Mouse (Mus musculus): ENCODE measurements around the gene Wdr4. TPM values are rescaled to one million over a fixed set of nuclear protein-coding genes. Genes with fewer than 3 reads are reported as not detected.
"Not testable (repeated sequence)": the region's sequence is repeated elsewhere in the genome, so short reads cannot be mapped to it uniquely, and the experiment has no call there.

Wdr4 gene
- polyA plus RNA-seq (2016; fragmentation: Nextera tagmentation; extraction: Ambion mirVana), result 70.2 and 76.7 TPM in 2 replicates

- peaks cover 23% of the 10 kb centered on the region for H3K4me1 ChIP-seq
- under 1% methylated on average over 45 of the region's 45 CpGs for WGBS
- peaks cover 31% of the 10 kb centered on the region for H3K36me3 ChIP-seq
- H3K4me3 ChIP-seq, result peak within 1 kb of the TSS; percentile 85
- peak; percentile 97 for DNase-seq (ENCODE audit: low spot score)
- peak within 1 kb of the TSS; percentile 89 for H3K27ac ChIP-seq (replicated peaks)
- H3K9me3 ChIP-seq (replicated peaks), result no peaks in the 10 kb centered on the region
- H3K27me3 ChIP-seq (ENCODE audit: low read depth, poor library complexity, severe bottlenecking), result no peaks in the 10 kb centered on the region
Observed at GRCm38 (mm10) chr17:31519946-31520838, at the start of gene Wdr4, which contains the start of gene Ndufv3. TSS of gene Wdr4 (minus strand) at chr17:31519980. TSS of gene Ndufv3 (plus strand) at chr17:31520115.

- H3K4me1 ChIP-seq, result peaks cover 34% of the 10 kb centered on the region
- H3K9me3 ChIP-seq (replicated peaks), result no peaks in the 10 kb centered on the region
- no peaks in the 10 kb centered on the region for H3K27me3 ChIP-seq (ENCODE audit: low read depth, poor library complexity, severe bottlenecking)
- H3K4me3 ChIP-seq, result peak overlapping the region; percentile 85
- WGBS, result 75% methylated on average over 6 of the region's 6 CpGs
- H3K27ac ChIP-seq (replicated peaks), result peak overlapping the region; percentile 98
- no peak for DNase-seq (ENCODE audit: low spot score)
- no peaks in the 10 kb centered on the region for H3K36me3 ChIP-seq
Observed at GRCm38 (mm10) chr17:31566276-31566675, 46.5 kb upstream of the Wdr4 start.

GRCm38 (mm10) chr17:31565141-31566056 lies 45.6 kb upstream of the Wdr4 start:
- H3K4me1 ChIP-seq, result peaks cover 34% of the 10 kb centered on the region
- H3K4me3 ChIP-seq, result peak overlapping the region; percentile 85
- no peaks in the 10 kb centered on the region for H3K9me3 ChIP-seq (replicated peaks)
- WGBS, result under 1% methylated on average over 87 of the region's 88 CpGs
- peak overlapping the region; percentile 98 for H3K27ac ChIP-seq (replicated peaks)
- no peaks in the 10 kb centered on the region for H3K36me3 ChIP-seq
- DNase-seq (ENCODE audit: low spot score), result peak; percentile 83
- no peaks in the 10 kb centered on the region for H3K27me3 ChIP-seq (ENCODE audit: low read depth, poor library complexity, severe bottlenecking)

- Histone ChIP-seq H3K9me3 (replicated peaks) (no peaks in the 10 kb centered on the region), H3K36me3 (no peaks in the 10 kb centered on the region), H3K4me3 (peak overlapping the region; percentile 85), H3K27ac (replicated peaks) (peak overlapping the region; percentile 98), H3K4me1 (peaks cover 34% of the 10 kb centered on the region), H3K27me3 (ENCODE audit: low read depth, poor library complexity, severe bottlenecking) (no peaks in the 10 kb centered on the region)
- WGBS, result 0% methylated on average over 33 of the region's 44 CpGs
- no peak for DNase-seq (ENCODE audit: low spot score)
Observed at GRCm38 (mm10) chr17:31564858-31565140, 45.0 kb upstream of the Wdr4 start.

DNA sequence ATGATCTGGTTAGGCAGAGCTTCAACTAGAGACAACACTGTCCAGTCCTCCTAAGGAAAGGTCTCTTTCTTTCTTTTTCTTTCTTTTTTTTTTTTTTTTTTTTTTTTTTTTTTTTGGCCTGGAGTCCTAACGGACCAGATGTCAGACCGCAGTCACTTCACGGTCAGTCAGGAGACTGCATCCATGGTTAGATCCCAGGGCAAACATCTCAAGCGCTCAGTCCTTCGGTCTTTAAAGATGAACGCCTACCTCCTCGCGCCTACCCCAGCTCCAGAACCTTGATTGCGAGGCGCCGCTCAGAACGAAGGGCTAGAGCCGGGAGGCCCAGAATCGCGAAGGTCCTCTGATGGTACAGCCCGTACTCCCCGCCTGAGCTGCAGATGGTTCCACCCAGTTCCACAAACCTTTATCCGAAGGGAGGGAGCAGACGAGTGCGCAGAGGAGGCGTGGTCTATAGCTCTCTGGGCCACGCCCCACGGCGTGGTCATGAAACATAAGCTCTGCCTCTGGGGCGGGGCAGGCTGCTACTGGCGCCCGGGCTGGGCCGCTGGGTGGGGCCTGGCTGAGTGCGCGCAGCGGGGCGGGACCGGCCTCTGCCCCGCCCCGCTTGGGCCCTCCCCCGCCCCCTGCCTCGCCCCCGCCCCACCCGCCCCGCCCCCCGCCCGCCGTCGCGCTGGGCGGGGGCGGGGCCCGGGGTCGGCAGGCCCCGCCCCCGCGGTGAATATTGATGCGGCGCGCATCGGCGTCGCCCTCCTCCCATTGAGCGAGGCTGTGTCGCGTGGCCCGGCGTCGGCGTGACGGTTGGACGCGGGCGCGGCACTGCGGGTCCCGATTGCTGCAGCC lies 44.5 kb upstream of the Wdr4 start, which contains the start of gene Pknox1:
Pknox1 (plus strand) TSS at position 720 of the 843 bp plus-strand sequence.
- Histone ChIP-seq H3K4me1 (peaks cover 34% of the 10 kb centered on the region), H3K36me3 (no peaks in the 10 kb centered on the region), H3K4me3 (peak within 1 kb of the TSS; percentile 85), H3K27ac (replicated peaks) (peak within 1 kb of the TSS; percentile 98), H3K27me3 (ENCODE audit: low read depth, poor library complexity, severe bottlenecking) (no peaks in the 10 kb centered on the region), H3K9me3 (replicated peaks) (no peaks in the 10 kb centered on the region)
- WGBS, result under 1% methylated on average over 72 of the region's 72 CpGs
- DNase-seq (ENCODE audit: low spot score), result peak; percentile 99

DNA sequence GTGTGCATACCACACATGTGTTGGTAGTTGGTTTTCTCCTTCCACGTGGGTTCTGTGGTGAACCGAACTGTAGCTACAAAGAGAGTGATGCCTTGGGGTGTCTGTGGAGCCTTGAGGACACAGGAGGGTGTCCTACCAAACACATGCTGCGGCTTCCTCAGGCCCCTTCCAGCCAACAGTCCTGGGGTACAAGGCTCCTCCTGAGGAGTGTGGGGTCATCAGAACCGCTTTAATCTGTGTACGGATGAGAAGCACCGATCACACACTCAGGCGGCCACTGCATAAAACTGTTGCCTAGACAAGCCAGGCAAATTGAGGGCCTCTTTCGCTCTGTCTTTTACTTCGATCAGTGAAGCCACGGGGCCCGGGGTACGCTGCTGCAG lies 43.8 kb upstream of the Wdr4 start:
- Histone ChIP-seq H3K4me1 (peaks cover 34% of the 10 kb centered on the region), H3K27ac (replicated peaks) (peak overlapping the region; percentile 98), H3K36me3 (no peaks in the 10 kb centered on the region), H3K27me3 (ENCODE audit: low read depth, poor library complexity, severe bottlenecking) (no peaks in the 10 kb centered on the region), H3K9me3 (replicated peaks) (no peaks in the 10 kb centered on the region), H3K4me3 (peak overlapping the region; percentile 85)
- DNase-seq (ENCODE audit: low spot score), result peak; percentile 52
- 34% methylated on average over 12 of the region's 12 CpGs for WGBS

DNA sequence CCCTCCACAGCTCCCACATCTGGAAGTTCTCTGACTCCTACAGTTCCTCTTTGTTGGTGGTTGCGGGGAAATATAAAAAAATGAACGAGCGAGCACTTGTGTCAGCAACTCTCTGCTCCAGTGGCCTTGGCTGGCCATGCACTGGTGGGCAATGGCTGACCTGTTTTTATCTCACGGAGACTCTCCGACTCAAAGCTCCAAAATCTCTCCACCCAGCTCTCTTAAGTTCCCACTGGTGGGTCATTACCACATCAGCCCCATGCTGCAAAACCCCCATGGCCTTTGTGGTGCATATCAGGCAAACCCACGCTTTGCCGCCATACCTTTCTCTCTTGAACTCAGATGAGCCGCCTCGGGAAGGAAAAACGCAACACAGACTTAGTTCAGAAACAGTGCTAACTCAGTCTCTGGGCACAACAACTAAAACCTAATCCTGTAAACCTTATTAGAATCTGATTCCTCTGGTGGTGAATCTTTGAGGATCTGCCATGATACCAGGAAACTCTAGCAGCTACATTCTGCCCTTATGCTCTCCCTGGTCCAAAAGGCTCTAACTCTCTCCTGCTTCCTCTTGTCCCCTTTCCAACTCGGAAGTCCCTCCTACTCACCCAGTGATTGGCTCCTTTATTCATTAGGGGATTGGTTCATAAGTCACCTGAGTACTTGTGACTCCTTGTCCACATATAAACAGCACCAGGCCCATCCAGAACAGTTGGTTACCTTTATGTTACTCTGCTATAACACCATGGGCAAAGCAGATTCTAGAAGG lies 39.4 kb upstream of the Wdr4 start:
- Histone ChIP-seq H3K36me3 (no peaks in the 10 kb centered on the region), H3K4me3 (no peak overlapping the region), H3K27ac (replicated peaks) (no peak overlapping the region), H3K27me3 (ENCODE audit: low read depth, poor library complexity, severe bottlenecking) (no peaks in the 10 kb centered on the region), H3K9me3 (replicated peaks) (no peaks in the 10 kb centered on the region), H3K4me1 (peaks cover 32% of the 10 kb centered on the region)
- no peak for DNase-seq (ENCODE audit: low spot score)
- WGBS, result 91% methylated on average over 11 of the region's 11 CpGs

GRCm38 (mm10) chr17:31557947-31558542 lies 38.3 kb upstream of the Wdr4 start:
- DNase-seq (ENCODE audit: low spot score), result no peak
- no peaks in the 10 kb centered on the region for H3K27me3 ChIP-seq (ENCODE audit: low read depth, poor library complexity, severe bottlenecking)
- H3K27ac ChIP-seq (replicated peaks), result 0 out of 2 replicates have a peak overlapping the region, but pooled peaks have one; percentile 1
- peaks cover 25% of the 10 kb centered on the region for H3K4me1 ChIP-seq
- 85% methylated on average over 10 of the region's 10 CpGs for WGBS
- no peaks in the 10 kb centered on the region for H3K9me3 ChIP-seq (replicated peaks)
- no peak overlapping the region for H3K4me3 ChIP-seq
- no peaks in the 10 kb centered on the region for H3K36me3 ChIP-seq

DNA sequence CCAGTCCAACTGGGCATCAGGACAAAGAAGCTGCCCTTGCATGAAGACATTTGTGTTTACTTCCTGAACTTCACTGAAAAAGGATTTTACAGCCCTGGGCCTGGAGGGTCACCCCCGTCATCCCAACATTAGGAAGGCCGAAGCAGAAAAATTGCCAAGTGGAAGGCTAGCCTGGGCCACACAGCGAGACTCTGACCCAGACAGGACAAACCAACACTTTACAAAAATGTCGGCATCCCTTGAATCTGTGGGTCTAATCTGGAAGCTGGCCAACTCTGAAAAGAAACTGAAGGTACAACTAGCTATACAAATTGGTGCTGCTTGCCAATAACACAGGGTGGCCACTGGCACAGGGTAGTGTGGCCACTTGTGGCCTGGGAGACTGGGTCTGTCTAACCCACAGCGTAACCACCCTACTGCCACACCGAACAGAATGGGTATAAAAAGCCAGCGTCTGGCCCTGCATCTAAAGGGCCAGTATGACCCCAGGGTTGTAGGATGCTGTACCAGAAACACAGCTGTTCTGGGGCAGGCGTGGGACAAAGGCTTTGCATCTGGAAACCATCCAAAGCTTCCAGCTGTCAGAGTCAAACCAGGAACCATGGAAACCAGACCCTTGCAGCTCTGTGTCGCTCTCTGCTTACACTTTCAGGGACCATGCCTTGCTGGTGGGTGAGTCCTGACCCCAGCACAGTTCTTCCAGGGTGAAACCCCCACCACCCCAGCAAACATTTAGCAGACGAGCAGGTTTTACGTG lies 37.5 kb upstream of the Wdr4 start:
- Histone ChIP-seq H3K4me3 (no peak overlapping the region), H3K4me1 (peaks cover 25% of the 10 kb centered on the region), H3K36me3 (no peaks in the 10 kb centered on the region), H3K9me3 (replicated peaks) (no peaks in the 10 kb centered on the region), H3K27me3 (ENCODE audit: low read depth, poor library complexity, severe bottlenecking) (no peaks in the 10 kb centered on the region), H3K27ac (replicated peaks) (no peak overlapping the region)
- peak; percentile 28 for DNase-seq (ENCODE audit: low spot score)
- 79% methylated on average over 11 of the region's 11 CpGs for WGBS

GRCm38 (mm10) chr17:31556253-31556652 lies 36.5 kb upstream of the Wdr4 start:
- Histone ChIP-seq H3K27ac (replicated peaks) (no peak overlapping the region), H3K9me3 (replicated peaks) (no peaks in the 10 kb centered on the region), H3K4me3 (no peak overlapping the region), H3K27me3 (ENCODE audit: low read depth, poor library complexity, severe bottlenecking) (no peaks in the 10 kb centered on the region), H3K4me1 (peaks cover 25% of the 10 kb centered on the region), H3K36me3 (no peaks in the 10 kb centered on the region)
- WGBS, result 74% methylated on average over 4 of the region's 4 CpGs
- DNase-seq (ENCODE audit: low spot score), result no peak

DNA sequence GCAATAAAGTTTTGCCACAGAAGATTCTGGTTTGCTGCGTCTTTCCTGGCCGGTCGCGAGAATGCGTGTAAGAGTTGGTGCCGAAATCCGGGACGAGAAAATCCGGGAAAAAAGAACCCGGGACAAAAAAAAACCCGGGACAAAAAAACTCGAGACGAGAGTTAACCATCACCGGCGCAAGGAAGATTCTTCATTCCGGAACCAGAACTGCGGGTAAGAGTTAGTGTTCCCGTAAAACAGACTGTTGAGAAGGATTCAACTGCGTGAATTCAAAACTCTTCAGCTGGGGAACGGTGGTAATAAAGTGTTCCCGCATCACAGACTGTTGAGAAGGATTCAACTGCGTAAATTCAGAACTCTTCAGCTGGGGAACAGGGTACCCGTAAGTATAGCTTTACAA lies 32.8 kb upstream of the Wdr4 start:
- not testable (repeated sequence) for H3K27me3 ChIP-seq (ENCODE audit: low read depth, poor library complexity, severe bottlenecking); H3K27ac ChIP-seq (replicated peaks); DNase-seq (ENCODE audit: low spot score); H3K36me3 ChIP-seq; H3K9me3 ChIP-seq (replicated peaks); H3K4me3 ChIP-seq
- 95% methylated on average over 23 of the region's 23 CpGs for WGBS
- peaks cover 26% of the 10 kb centered on the region for H3K4me1 ChIP-seq

Measured in midbrain, embryonic 10.5 days (tissue).